Mouse (Mus musculus) bone marrow, adult 2 months (tissue): Measurements from ENCODE around the gene Pcdh8.

Experiments used
- CTCF ChIP-seq: fragments of 200-500 bp; IDR thresholded peaks from 2 replicates; pipeline ENCODE4 v1.5.1; 2011; ENCODE audit warnings: low read length, control low read depth; ENCODE audit not compliant: control insufficient read depth, insufficient read depth
- POLR2A ChIP-seq: fragments of 200-500 bp; IDR thresholded peaks from 2 replicates; pipeline ENCODE4 v1.6.1; 2011; ENCODE audit warnings: low read depth, mild to moderate bottlenecking, control low read depth, low read length, borderline replicate concordance; ENCODE audit not compliant: control insufficient read depth

GRCm38 (mm10) chr14:79780332-79780731 is 9.2 kb upstream of the Pcdh8 start:
- no peak for TF ChIP-seq CTCF
- TF ChIP-seq POLR2A = no peak
